Mouse (Mus musculus) midbrain, embryonic 14.5 days (tissue): ENCODE measurements at regions not wholly inside any gene's neighbourhood (a gene's known extent, or its start where the extent isn't known, plus 50 kb on each side); places are given as distances from the start of the nearest gene placed in this dataset.

Source experiments
- ATAC-seq: fragments of 200-750 bp; cut with Nextera tagmentation; 2 replicates; pipeline ENCODE4 v1.8.0; 2017; ENCODE audit warnings: moderate number of reproducible peaks, moderate library complexity; ENCODE audit not compliant: low FRiP score, low TSS enrichment
- DNase-seq: peaks from one replicate; pipeline ENCODE4 v3.0.0-alpha.2; 2015
- H3K27ac ChIP-seq: fragments of 300-500 bp; sonication (generic); replicated peaks from 2 replicates; pipeline ENCODE4 v1.5.1; 2014; ENCODE audit warnings: mild to moderate bottlenecking, low read depth, low read length, moderate library complexity
- H3K27me3 ChIP-seq: fragments of 300-500 bp; sonication (generic); 2 replicates; pipeline ENCODE4 v1.6.1; 2014; ENCODE audit warnings: low read length, control low read depth, mixed read lengths; ENCODE audit not compliant: control insufficient read depth, insufficient read depth
- H3K36me3 ChIP-seq: fragments of 300-500 bp; sonication (generic); 2 replicates; pipeline ENCODE4 v1.6.1; 2014; ENCODE audit warnings: low read length, control low read depth; ENCODE audit not compliant: control insufficient read depth, insufficient read depth
- H3K4me1 ChIP-seq: fragments of 300-500 bp; sonication (generic); 2 replicates; pipeline ENCODE4 v1.6.1; 2014; ENCODE audit warnings: mild to moderate bottlenecking, antibody characterized with exemption, low read length, control low read depth; ENCODE audit not compliant: control insufficient read depth, insufficient read depth
- H3K4me2 ChIP-seq: fragments of 300-500 bp; sonication (generic); 2 replicates; pipeline ENCODE4 v1.6.1; 2014; ENCODE audit warnings: mild to moderate bottlenecking, low read length, moderate library complexity
- H3K4me3 ChIP-seq: fragments of 300-500 bp; sonication (generic); replicated peaks from 2 replicates; pipeline ENCODE4 v1.5.1; 2014; ENCODE audit warnings: low read depth, low read length
- H3K9ac ChIP-seq: fragments of 300-500 bp; sonication (generic); replicated peaks from 2 replicates; pipeline ENCODE4 v1.6.1; 2014; ENCODE audit warnings: mild to moderate bottlenecking, low read length, moderate library complexity
- H3K9me3 ChIP-seq: fragments of 300-500 bp; sonication (generic); 2 replicates; pipeline ENCODE4 v1.6.1; 2016; ENCODE audit warnings: low read length, control low read depth, mixed read lengths; ENCODE audit not compliant: control insufficient read depth
- WGBS: fragments of 180-500 bp; shearing (Covaris S2); extraction: QIAGEN DNeasy Blood & Tissue Kit; methylation state at CpG from one replicate; pipeline ENCODE4 v1.1.7; 2014; 5-methylcytosine and 5-hydroxymethylcytosine counted together

DNA sequence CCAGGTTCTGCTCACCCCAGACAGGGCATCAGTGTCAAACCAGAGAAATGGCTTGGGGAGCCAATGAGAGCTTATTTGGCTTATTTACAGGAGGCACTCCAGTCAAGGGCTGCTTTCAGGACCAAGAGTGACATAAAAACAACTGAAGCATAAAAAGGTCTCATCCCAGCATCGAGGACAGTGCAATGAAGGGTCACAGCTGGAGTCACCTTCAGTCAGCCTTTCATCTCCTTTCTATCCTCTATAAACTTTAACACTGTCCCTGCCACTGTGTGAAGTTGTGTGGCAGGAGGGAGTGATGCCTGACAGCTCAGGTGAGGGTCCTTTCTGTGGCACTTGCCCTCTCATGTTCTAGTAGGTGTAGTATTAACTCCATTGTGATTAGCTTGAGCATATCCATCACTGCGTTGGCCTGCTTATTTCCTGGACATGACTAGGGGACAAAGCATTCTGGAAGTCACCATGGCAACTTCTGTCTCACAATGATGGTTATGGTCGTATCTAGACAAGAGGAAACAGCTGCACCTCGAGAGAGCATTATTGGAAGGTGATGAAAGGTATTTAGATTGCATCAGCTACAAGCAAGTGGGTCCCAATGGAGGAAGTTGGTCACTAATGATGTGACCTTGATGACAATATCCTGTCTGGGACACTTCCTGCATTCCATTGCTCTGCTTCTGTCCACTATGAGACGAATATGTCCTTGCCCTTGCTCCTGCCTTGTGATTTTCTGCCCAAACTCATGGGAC is 87.8 kb upstream of the Enpp6 start:
- DNase-seq (no peak), ATAC-seq (no peak)
- H3K9me3 ChIP-seq: no peaks in the 10 kb centered on the region
- H3K4me2 ChIP-seq: no peak overlapping the region
- no peak overlapping the region for H3K27ac ChIP-seq
- WGBS: 38% methylated on average over 5 of the region's 5 CpGs
- H3K4me1 ChIP-seq: no peaks in the 10 kb centered on the region
- no peak overlapping the region for H3K4me3 ChIP-seq
- no peak overlapping the region for H3K9ac ChIP-seq
- H3K27me3 ChIP-seq: no peaks in the 10 kb centered on the region
- H3K36me3 ChIP-seq: no peaks in the 10 kb centered on the region

DNA sequence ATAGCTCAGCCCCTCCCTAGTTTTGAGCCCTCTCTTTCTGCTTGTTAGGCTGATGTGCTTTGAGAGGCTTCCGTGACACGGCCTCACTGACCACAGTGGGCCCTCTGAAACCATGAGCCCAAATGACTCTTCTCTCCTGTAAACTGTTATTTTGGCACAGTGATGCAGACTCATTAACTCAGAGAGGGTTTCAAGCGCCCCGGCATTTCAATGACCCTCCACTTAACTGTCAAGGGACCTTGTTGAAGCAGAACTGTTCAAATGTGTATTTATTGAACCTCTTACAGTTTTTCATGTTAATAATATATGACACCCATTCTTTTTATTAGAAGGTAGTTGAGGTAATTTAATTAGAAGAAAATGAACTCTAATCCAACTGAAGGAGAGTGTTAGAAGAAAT is 85.9 kb upstream of the Enpp6 start:
- H3K27me3 ChIP-seq: no peaks in the 10 kb centered on the region
- H3K4me2 ChIP-seq: no peak overlapping the region
- DNase-seq: no peak
- H3K4me3 ChIP-seq: no peak overlapping the region
- no peaks in the 10 kb centered on the region for H3K4me1 ChIP-seq
- H3K9ac ChIP-seq: no peak overlapping the region
- no peak overlapping the region for H3K27ac ChIP-seq
- 88% methylated on average over 4 of the region's 4 CpGs for WGBS
- no peaks in the 10 kb centered on the region for H3K36me3 ChIP-seq
- ATAC-seq: no peak
- H3K9me3 ChIP-seq: no peaks in the 10 kb centered on the region

DNA sequence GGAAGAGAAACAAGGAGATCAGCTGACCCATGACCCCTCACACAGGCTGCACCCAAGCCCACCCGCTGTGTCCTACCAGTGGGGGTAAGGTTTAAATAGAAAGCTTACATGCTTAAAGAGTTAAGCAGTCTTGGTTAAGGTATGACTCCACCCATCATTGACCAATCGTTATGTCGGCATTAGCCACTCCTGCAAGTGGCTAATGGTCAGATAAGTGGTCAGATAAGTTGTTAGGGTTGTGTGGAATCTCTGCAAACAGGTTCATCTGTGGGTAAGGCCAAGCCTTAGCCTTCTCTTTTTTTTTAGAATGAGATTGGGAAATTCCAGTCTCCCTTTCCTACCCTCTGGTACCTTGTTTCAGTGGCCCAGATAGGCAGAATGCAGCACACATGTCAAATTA is 82.0 kb upstream of the Enpp6 start:
- no peak overlapping the region for H3K27ac ChIP-seq
- DNase-seq: no peak
- 64% methylated on average over 3 of the region's 3 CpGs for WGBS

DNA sequence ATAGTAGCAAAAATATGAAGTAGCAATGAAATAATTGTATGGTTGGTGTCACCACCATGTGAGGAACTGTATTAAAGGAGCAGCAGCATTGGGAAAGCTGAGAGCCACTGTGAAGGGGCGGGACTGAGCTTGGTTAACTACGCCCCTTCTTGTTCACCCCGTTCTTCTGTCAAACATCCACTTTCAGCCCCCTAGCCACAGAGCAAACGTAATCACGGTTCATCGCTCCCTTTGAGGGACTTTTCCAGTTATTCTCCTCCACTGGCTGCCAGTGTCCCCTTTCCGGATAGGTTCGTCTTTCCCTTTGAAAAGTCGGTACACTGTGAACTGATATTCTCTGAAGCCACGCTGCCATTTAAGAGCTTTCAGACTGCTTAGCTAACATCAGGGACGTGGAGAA is 79.3 kb upstream of the Enpp6 start:
- Histone ChIP-seq H3K4me3 (no peak overlapping the region), H3K4me2 (no peak overlapping the region), H3K27me3 (no peaks in the 10 kb centered on the region), H3K9me3 (no peaks in the 10 kb centered on the region), H3K27ac (no peak overlapping the region), H3K4me1 (no peaks in the 10 kb centered on the region), H3K36me3 (no peaks in the 10 kb centered on the region), H3K9ac (no peak overlapping the region)
- DNase-seq (no peak), ATAC-seq (no peak)
- 16% methylated on average over 11 of the region's 11 CpGs for WGBS

More for the DNA sequence above, 82.0 kb upstream of the Enpp6 start:
- Histone ChIP-seq H3K4me2 (no peak overlapping the region), H3K9me3 (no peaks in the 10 kb centered on the region), H3K36me3 (no peaks in the 10 kb centered on the region), H3K4me3 (no peak overlapping the region), H3K9ac (no peak overlapping the region), H3K4me1 (no peaks in the 10 kb centered on the region), H3K27me3 (no peaks in the 10 kb centered on the region)
- ATAC-seq: no peak

DNA sequence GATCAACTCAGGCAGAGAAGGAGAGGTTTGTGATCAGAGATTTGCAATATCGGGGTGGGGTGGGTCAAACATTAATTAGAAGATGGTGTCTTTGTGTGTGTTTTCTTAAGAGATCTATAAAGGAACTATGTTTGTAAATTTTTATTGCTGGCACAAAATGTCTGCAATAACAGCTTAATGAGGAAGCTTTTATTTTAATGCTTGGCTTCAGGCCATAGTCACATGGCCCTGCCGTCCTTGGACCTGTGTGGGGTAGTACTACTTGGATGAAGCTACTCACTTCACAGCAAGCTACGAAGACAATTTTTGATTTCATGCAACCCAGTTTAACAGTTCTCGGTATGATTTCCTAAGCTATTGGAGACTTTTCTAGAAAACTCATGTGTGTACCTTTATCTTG is 78.5 kb upstream of the Enpp6 start:
- Histone ChIP-seq H3K4me1 (no peaks in the 10 kb centered on the region), H3K9ac (no peak overlapping the region), H3K9me3 (no peaks in the 10 kb centered on the region), H3K4me2 (no peak overlapping the region), H3K4me3 (no peak overlapping the region), H3K27ac (no peak overlapping the region), H3K27me3 (no peaks in the 10 kb centered on the region), H3K36me3 (no peaks in the 10 kb centered on the region)
- 88% methylated on average over 4 of the region's 4 CpGs for WGBS
- no peak for ATAC-seq
- DNase-seq: no peak

DNA sequence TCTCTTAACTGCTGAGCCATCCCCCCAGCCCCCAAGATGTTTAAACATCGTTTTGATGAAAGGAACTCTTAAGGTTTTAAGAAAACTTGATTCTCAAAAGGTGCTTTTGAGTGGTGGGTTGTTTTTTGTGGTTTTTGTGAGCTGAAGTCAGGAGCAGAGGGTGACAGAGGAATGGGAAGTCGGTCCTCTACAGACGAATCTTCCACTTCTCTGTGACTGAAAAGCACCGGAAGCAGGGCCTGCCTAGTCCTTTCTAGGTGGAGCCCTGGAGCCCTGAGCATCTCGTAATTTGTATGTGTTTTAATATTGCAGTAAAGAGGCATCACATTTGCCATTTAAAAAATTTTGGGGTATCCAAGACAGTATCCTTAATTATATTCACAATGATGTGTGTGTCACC is 72.7 kb upstream of the Enpp6 start:
- DNase-seq (no peak), ATAC-seq (no peak)
- Histone ChIP-seq H3K4me1 (no peaks in the 10 kb centered on the region), H3K9ac (no peak overlapping the region), H3K9me3 (no peaks in the 10 kb centered on the region), H3K36me3 (no peaks in the 10 kb centered on the region), H3K27me3 (no peaks in the 10 kb centered on the region), H3K4me3 (no peak overlapping the region), H3K27ac (no peak overlapping the region), H3K4me2 (no peak overlapping the region)
- 57% methylated on average over 5 of the region's 5 CpGs for WGBS

DNA sequence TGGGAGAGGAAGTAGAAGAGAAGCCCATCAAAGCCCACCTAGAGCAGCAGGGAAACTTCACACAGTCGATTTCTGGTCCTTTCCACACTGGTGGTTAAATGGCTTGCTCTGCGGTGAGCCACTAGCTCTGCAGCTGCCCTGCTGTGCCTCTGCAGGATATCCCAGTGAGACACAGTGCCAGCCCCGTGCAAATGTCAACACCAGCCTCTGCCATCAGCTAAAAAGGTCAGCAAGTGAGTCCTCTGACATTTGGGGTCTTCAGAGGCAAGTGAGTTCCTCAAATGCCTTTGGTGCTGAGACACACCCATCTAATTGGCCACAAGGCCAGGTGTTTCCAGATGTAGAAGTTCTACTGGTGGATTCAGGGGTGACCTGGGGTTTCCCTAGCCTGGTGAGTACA is 66.6 kb upstream of the Enpp6 start:
- DNase-seq: no peak
- peaks cover under 1% of the 10 kb centered on the region; the same call in 1 of the 2 replicates for H3K4me1 ChIP-seq
- H3K4me3 ChIP-seq: no peak overlapping the region
- no peaks in the 10 kb centered on the region for H3K36me3 ChIP-seq
- WGBS: 17% methylated on average over 3 of the region's 3 CpGs
- no peak for ATAC-seq
- no peaks in the 10 kb centered on the region for H3K27me3 ChIP-seq
- H3K4me2 ChIP-seq: no peak overlapping the region
- no peak overlapping the region for H3K9ac ChIP-seq
- no peaks in the 10 kb centered on the region for H3K9me3 ChIP-seq
- H3K27ac ChIP-seq: no peak overlapping the region

DNA sequence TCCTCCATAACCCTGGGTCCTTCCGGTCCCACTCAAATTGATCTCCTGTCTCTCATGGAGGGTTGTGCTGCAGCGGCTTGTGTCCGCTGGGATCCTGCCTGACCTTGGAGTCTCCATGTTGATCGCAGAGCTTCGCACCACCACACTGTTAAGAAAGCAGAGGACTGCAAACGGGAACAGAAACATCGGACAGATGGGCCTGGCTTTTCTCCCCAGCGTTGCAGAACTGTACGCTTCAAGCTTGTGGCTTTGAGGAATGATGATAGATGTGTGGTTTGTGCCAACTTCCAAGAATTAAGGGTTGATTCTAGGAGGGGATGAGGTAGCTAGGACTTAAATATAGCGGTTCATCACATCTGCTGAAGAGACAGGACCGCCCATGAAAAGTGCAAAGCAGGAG is 65.6 kb upstream of the Enpp6 start:
- Histone ChIP-seq H3K4me1 (peaks cover 4% of the 10 kb centered on the region; the same call in 1 of the 2 replicates), H3K9me3 (no peaks in the 10 kb centered on the region), H3K27me3 (no peaks in the 10 kb centered on the region), H3K27ac (no peak overlapping the region), H3K36me3 (no peaks in the 10 kb centered on the region), H3K9ac (no peak overlapping the region), H3K4me3 (no peak overlapping the region), H3K4me2 (no peak overlapping the region)
- 96% methylated on average over 11 of the region's 11 CpGs for WGBS
- DNase-seq (no peak), ATAC-seq (no peak)

DNA sequence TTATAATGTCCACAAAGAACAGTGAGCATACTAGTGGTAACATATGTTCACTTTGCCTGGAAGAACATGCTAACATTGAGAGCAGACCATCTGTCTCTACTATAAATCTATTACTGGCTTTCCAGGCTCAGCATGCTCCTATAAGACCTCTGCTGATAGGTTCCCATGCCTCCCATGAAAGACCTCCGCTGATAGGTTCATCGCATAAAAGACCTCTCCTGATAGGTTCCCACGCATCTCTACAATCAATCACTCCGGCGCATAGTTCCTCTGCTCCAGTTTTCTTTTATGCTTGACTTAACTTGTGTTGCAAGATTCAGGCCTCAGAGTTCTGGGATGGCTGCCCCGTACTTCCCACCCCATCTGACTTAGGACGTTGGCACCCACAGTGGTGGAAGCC is 65.1 kb upstream of the Enpp6 start:
- H3K9ac ChIP-seq: no peak overlapping the region
- no peaks in the 10 kb centered on the region for H3K27me3 ChIP-seq
- H3K4me3 ChIP-seq: no peak overlapping the region

More for the DNA sequence above, 65.1 kb upstream of the Enpp6 start:
- H3K36me3 ChIP-seq: no peaks in the 10 kb centered on the region
- peaks cover 4% of the 10 kb centered on the region; the same call in 1 of the 2 replicates for H3K4me1 ChIP-seq
- H3K4me2 ChIP-seq: no peak overlapping the region
- ATAC-seq (no peak), DNase-seq (no peak)
- no peak overlapping the region for H3K27ac ChIP-seq
- WGBS: 92% methylated on average over 7 of the region's 7 CpGs
- H3K9me3 ChIP-seq: no peaks in the 10 kb centered on the region
